Mouse (Mus musculus): ENCODE data around the gene Nmrk1. TPM values are rescaled to one million over a fixed set of nuclear protein-coding genes. Genes with fewer than 3 reads are reported as not detected.

Gene Nmrk1
- polyA plus RNA-seq, 1 experiment, result 10.2 TPM

- no peaks in the 10 kb centered on the region; the same call in 1 of the 2 replicates for H3K4me1 ChIP-seq (ENCODE audit: control insufficient read depth, insufficient read depth, low read length)
- TF ChIP-seq CTCF (IDR thresholded peaks at IDR 0.05; ENCODE audit: extremely low read depth, insufficient read depth, low read length) (no peak), POLR2A (IDR thresholded peaks at IDR 0.05; ENCODE audit: extremely low read depth, insufficient read depth, low read length) (no peak)
- H3K4me3 ChIP-seq (ENCODE audit: insufficient read depth, low read length), result no peak overlapping the region
- no peak overlapping the region for H3K27ac ChIP-seq (ENCODE audit: insufficient read depth, low read length)
These were observed 40.8 kb upstream of the Nmrk1 start for GRCm38 (mm10) chr19:18590942-18591354.

DNA sequence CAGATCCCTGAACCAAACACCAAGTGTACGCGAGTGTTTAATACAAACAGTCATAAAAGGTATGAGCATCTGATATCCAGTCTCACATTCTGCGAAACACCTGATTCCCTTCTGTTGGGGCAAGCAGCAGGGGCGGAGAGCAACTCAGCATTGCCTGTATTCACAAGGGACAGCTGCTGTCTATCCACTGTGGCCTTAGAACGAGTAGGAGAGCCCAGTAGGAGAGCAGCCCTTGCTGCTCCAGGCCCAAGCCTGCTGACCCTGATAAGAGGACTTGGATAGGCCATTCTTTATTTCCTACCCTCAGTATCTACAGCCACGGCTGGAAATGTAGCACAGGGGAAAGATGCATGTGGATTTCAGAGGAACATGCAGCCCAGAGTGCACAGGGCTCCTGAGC, 38.8 kb upstream of the Nmrk1 start:
- no peak overlapping the region for H3K4me3 ChIP-seq (ENCODE audit: insufficient read depth, low read length)
- H3K27ac ChIP-seq (ENCODE audit: insufficient read depth, low read length), result no peak overlapping the region
- no peaks in the 10 kb centered on the region; the same call in 1 of the 2 replicates for H3K4me1 ChIP-seq (ENCODE audit: control insufficient read depth, insufficient read depth, low read length)
- TF ChIP-seq CTCF (IDR thresholded peaks at IDR 0.05; ENCODE audit: extremely low read depth, insufficient read depth, low read length), result no peak
- TF ChIP-seq POLR2A (IDR thresholded peaks at IDR 0.05; ENCODE audit: extremely low read depth, insufficient read depth, low read length), result no peak

DNA sequence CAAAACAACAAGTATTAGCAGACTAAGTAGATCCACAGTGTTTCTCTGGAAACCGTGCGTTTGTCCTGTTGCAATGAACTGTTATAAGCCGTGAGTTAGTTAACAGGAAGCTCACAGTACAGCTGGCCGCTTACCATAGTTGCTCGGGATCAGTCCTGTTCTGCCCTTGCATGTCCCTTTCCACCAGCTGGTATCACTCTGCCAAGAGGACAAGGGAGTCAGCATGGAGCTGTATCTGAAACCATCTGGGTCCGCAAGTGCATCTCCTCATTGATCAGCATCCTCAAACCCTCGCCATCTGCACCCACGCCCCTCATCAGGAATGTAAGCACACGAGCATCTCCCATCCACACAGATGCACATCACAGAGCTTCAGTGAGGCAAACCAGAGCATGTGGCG, 38.0 kb upstream of the Nmrk1 start:
- Histone ChIP-seq H3K27ac (ENCODE audit: insufficient read depth, low read length) (no peak overlapping the region), H3K4me3 (ENCODE audit: insufficient read depth, low read length) (no peak overlapping the region), H3K4me1 (ENCODE audit: control insufficient read depth, insufficient read depth, low read length) (no peaks in the 10 kb centered on the region; the same call in 1 of the 2 replicates)
- TF ChIP-seq POLR2A (IDR thresholded peaks at IDR 0.05; ENCODE audit: extremely low read depth, insufficient read depth, low read length), result no peak
- TF ChIP-seq CTCF (IDR thresholded peaks at IDR 0.05; ENCODE audit: extremely low read depth, insufficient read depth, low read length), result no peak

DNA sequence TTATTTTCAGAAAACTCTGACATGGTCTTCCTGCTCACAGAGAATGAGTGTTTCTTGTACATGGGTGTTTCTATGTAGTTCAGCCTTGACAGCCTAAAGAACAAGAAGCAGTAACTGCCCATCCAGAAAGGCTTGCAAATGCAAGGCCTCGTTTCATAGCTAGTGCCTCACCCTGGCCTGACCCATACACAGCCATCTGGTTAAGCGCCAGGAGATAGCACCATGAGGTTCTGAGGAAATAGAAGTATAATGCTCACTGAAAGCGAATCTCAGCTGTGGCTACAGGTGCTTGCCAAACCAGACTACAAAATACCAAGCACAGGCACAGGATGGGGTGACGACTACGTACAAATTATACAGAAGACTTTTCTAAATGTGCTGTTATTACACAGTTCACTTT, 34.9 kb upstream of the Nmrk1 start:
- TF ChIP-seq POLR2A (IDR thresholded peaks at IDR 0.05; ENCODE audit: extremely low read depth, insufficient read depth, low read length) (no peak), CTCF (IDR thresholded peaks at IDR 0.05; ENCODE audit: extremely low read depth, insufficient read depth, low read length) (no peak)
- H3K4me3 ChIP-seq (ENCODE audit: insufficient read depth, low read length), result no peak overlapping the region
- no peaks in the 10 kb centered on the region for H3K4me1 ChIP-seq (ENCODE audit: control insufficient read depth, insufficient read depth, low read length)
- no peak overlapping the region for H3K27ac ChIP-seq (ENCODE audit: insufficient read depth, low read length)

DNA sequence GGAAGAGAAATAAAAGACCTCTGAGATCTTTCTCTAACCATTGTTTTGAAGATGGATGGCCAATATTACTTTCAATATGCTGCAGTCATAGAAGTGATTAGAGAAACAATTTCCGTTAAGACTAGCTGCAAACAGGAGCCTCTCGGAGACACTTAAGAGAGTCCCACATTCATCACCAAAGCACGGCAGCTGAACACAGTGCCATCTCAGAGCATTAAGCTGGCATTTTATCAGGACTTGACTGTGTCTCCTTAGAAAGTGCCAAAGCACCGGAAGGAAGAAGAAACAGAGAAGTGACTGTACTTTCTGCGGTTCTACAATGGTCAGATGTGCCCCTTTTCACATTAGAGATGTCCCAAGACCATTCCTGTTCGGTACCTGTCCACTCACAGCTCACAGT, 34.0 kb upstream of the Nmrk1 start:
- Histone ChIP-seq H3K27ac (ENCODE audit: insufficient read depth, low read length) (no peak overlapping the region), H3K4me1 (ENCODE audit: control insufficient read depth, insufficient read depth, low read length) (no peaks in the 10 kb centered on the region), H3K4me3 (ENCODE audit: insufficient read depth, low read length) (no peak overlapping the region)
- no peak for TF ChIP-seq POLR2A (IDR thresholded peaks at IDR 0.05; ENCODE audit: extremely low read depth, insufficient read depth, low read length)
- no peak for TF ChIP-seq CTCF (IDR thresholded peaks at IDR 0.05; ENCODE audit: extremely low read depth, insufficient read depth, low read length)

- Histone ChIP-seq H3K4me1 (ENCODE audit: control insufficient read depth, insufficient read depth, low read length) (no peaks in the 10 kb centered on the region), H3K4me3 (ENCODE audit: insufficient read depth, low read length) (no peak overlapping the region), H3K27ac (ENCODE audit: insufficient read depth, low read length) (no peak overlapping the region)
- no peak for TF ChIP-seq CTCF (IDR thresholded peaks at IDR 0.05; ENCODE audit: extremely low read depth, insufficient read depth, low read length)
- no peak for TF ChIP-seq POLR2A (IDR thresholded peaks at IDR 0.05; ENCODE audit: extremely low read depth, insufficient read depth, low read length)
These were observed 33.4 kb upstream of the Nmrk1 start for GRCm38 (mm10) chr19:18598265-18598926.

- Histone ChIP-seq H3K27ac (ENCODE audit: insufficient read depth, low read length) (no peak overlapping the region), H3K4me1 (ENCODE audit: control insufficient read depth, insufficient read depth, low read length) (no peaks in the 10 kb centered on the region), H3K4me3 (ENCODE audit: insufficient read depth, low read length) (no peak overlapping the region)
- TF ChIP-seq CTCF (IDR thresholded peaks at IDR 0.05; ENCODE audit: extremely low read depth, insufficient read depth, low read length), result no peak
- TF ChIP-seq POLR2A (IDR thresholded peaks at IDR 0.05; ENCODE audit: extremely low read depth, insufficient read depth, low read length), result no peak
These were observed 32.7 kb upstream of the Nmrk1 start for GRCm38 (mm10) chr19:18599051-18599450.

DNA sequence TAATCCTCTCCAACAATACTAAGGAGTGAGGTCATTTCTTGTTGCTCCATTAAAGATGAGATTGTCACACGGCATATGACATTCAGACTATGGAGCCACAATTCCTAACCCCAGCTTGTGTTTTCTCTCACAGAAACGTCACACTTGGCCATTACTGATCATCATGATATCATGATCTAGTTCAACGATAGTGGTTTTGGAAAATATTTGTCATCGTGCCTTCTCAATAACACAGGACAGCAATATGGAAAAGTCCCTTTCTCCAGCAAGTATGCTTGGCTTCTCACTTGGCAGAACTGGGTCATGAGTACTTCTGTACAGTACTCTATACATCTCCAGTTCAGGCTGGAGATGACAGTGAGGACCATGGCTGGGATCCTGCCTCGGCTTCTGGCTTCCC, 32.1 kb upstream of the Nmrk1 start:
- TF ChIP-seq POLR2A (IDR thresholded peaks at IDR 0.05; ENCODE audit: extremely low read depth, insufficient read depth, low read length) (no peak), CTCF (IDR thresholded peaks at IDR 0.05; ENCODE audit: extremely low read depth, insufficient read depth, low read length) (no peak)
- Histone ChIP-seq H3K4me3 (ENCODE audit: insufficient read depth, low read length) (no peak overlapping the region), H3K4me1 (ENCODE audit: control insufficient read depth, insufficient read depth, low read length) (no peaks in the 10 kb centered on the region), H3K27ac (ENCODE audit: insufficient read depth, low read length) (no peak overlapping the region)

DNA sequence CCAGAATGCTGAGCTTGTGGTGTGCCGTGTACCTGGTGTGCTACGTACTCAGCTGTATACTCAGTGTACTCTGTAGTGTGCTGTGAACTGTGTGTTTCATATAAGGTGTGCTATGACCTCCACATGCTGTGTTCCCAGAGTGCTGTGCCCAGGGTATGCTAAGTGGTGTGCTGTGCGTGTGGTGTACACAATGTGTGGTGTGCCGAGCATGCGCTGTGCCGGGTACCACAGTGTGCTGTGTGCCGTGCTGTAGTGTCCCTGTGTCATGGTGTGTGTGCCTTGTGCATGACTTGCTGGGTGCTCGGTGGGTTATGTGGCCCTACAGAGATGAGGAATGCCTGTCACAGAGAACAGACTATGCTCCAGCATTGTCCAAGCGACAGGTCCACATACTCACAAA, 31.1 kb upstream of the Nmrk1 start:
- TF ChIP-seq CTCF (IDR thresholded peaks at IDR 0.05; ENCODE audit: extremely low read depth, insufficient read depth, low read length) (no peak), POLR2A (IDR thresholded peaks at IDR 0.05; ENCODE audit: extremely low read depth, insufficient read depth, low read length) (no peak)
- Histone ChIP-seq H3K4me1 (ENCODE audit: control insufficient read depth, insufficient read depth, low read length) (no peaks in the 10 kb centered on the region), H3K4me3 (ENCODE audit: insufficient read depth, low read length) (no peak overlapping the region), H3K27ac (ENCODE audit: insufficient read depth, low read length) (no peak overlapping the region)

DNA sequence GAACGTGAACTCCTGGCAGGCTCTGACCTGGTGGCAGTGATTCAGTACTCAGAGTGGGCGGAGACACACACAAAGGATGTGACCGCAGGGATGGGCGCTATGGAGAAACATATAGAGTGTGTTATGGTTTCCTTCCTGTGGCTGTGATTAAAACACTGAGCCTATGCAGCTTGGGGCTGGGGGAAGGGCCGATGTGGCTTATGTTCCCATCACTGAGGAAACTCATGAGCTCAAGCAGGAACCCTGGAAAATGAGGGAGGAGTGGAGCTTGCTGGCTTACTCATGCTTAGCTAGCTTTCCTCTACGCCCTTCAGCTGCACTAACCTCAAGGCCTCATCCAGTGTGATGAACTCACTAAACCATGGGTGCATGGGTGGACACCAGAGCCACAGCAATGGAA, 28.7 kb upstream of the Nmrk1 start:
- Histone ChIP-seq H3K4me1 (ENCODE audit: control insufficient read depth, insufficient read depth, low read length) (no peaks in the 10 kb centered on the region), H3K4me3 (ENCODE audit: insufficient read depth, low read length) (no peak overlapping the region), H3K27ac (ENCODE audit: insufficient read depth, low read length) (no peak overlapping the region)
- TF ChIP-seq CTCF (IDR thresholded peaks at IDR 0.05; ENCODE audit: extremely low read depth, insufficient read depth, low read length) (no peak), POLR2A (IDR thresholded peaks at IDR 0.05; ENCODE audit: extremely low read depth, insufficient read depth, low read length) (no peak)
